Mouse (Mus musculus): ENCODE results near the gene Zdhhc5.

The Zdhhc5 gene

DNA sequence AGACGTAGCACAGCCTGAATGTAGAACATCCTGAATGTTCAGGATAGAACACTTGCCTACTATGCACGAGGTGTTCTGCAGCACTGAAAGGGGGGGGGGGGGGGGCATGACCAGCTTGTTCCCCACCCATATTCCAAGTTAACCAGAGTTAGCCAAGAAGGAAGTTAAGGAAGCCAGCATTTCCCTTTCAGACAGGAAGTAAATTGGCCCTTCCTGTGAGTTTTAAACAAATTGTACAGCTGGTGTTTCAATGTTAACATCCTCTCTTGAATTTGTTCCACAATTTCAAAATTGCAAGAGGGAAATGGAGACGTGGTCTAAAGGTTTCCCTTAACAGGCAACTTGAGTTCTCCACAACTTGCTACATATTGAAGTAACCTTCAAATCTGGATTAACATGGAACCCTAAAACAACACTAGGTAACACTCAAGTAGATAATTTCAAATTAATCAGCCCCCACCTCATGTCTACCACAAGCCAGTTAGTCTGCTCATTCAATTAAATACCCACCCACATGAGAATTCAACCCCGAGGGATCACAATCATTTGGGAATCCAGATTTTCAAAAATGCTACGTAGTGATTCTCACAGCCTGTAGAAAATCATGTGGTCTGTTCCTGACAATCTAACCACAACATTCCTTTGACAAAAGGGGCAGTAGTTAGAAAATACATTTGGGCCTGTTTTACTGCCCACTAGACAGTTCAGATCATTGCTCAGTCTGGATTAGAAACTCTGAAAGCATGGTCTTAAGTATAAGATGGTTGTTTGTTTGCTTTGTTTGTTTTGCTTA, 76.4 kb downstream of the Zdhhc5 start:
- DNase-seq: no peak

Data from kidney, postnatal 4 days (tissue).